Mouse (Mus musculus): Measurements from ENCODE around the gene Faf2. TPM values are rescaled to one million over a fixed set of nuclear protein-coding genes. Genes with fewer than 3 reads are reported as not detected.
"Not testable (repeated sequence)": the region's sequence is repeated elsewhere in the genome, so short reads cannot be mapped to it uniquely, and the experiment has no call there.

Faf2 gene
- total RNA-seq, 2 experiments from 2014 or later: 56.1 to 57.6 TPM

DNA sequence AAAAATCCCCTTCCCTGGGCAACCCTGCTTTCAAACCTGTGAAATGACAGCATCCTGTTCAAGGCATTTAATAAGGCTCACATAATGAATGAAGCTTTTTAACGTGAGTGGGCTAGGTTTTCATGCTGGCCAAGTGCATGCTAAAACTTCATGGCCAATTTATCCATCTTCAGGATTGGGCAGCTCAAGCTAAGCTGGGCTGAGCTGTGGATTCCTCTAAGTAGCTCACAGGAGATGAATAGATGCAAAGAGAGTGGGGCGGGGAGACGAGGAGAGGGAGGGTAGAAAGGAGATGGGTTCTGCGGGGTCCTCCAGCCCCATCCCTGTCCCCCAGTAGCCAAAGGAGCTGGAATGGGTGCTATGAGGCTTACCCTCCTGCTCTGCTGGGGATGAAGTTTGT is 17.4 kb upstream of the Faf2 start:
- DNase-seq (ENCODE audit: extremely low spot score in 1 of 2, low spot score in 1 of 2): no peak

DNA sequence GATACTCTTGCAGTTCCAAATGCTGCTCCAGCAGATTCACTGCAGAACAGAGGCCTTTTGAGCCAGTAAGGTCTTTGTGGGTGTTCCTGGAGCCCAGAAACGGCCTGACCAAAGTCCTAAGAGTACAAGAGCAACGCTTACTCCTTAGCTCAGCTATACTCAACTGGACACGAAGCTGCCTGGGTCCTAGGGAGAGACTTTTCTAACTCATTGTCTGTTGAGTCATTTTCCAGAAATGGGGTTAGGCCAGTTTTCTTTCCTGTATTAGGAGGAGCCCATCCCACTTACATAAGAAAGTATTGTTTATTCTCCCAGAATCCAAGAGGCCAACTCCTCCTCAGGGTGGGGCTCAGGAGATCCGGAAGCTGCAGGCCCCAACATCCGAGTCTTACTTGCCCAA is 16.2 kb upstream of the Faf2 start:
- no peak for DNase-seq (ENCODE audit: extremely low spot score in 1 of 2, low spot score in 1 of 2)

DNA sequence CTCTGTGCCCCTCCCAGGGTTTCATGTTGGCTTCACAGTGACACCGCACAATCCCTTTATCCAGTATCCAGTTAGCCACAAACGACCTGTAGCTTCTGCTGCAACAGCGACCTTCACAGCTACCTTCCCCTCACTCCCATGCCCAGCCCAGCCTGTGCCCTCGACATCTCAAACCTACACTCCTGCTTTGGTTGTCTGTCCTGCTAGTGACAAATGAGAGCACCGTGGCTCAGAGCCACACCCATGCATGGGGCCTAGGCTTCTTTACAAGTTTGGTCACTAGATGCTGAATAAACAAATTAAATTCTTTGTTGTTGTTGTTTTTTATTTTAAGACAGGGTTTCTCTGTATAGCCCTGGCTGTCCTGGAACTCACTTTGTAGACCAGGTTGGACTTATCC is 14.4 kb upstream of the Faf2 start:
- no peak for DNase-seq (ENCODE audit: extremely low spot score in 1 of 2, low spot score in 1 of 2)

DNA sequence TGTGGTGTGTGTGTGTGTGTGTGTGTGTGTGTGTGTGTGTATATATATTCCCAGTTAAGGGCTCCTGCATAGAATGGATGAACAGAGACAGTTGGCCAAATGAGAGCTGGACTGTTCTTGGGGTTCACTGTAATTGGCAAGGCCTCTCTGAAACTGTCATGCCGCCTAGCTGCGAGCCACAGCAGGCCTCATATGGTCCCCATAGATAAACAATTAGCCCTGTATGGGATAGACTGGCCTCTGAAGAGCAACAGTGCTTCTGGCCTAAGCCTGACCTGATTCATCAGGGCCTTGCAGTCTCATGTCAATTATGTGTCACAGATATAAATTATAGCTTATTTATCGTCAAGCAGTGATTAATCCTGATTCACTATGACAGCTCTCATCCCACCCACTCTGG is 13.6 kb upstream of the Faf2 start:
- DNase-seq (ENCODE audit: extremely low spot score in 1 of 2, low spot score in 1 of 2): no peak

DNA sequence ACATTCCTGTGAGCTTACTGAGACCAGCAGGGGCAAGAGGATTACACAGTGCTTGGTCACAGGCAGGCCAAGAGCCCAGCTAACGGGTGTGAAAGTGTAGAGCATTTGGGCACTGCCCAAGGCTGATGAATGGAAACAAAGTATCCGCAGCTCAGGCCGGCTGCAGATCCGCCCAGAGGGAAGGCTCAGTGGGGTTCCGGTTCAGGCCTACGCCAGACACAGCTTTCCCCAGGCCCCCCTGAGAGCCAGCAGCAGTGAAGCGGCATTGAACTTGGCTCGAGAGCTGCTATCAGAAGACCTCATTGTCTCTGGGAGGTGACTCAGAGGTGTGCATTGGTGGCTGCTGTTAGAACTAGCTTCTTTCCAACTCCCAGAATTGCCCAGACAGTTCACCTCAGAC is 12.9 kb upstream of the Faf2 start:
- DNase-seq (ENCODE audit: extremely low spot score in 1 of 2, low spot score in 1 of 2): no peak

DNA sequence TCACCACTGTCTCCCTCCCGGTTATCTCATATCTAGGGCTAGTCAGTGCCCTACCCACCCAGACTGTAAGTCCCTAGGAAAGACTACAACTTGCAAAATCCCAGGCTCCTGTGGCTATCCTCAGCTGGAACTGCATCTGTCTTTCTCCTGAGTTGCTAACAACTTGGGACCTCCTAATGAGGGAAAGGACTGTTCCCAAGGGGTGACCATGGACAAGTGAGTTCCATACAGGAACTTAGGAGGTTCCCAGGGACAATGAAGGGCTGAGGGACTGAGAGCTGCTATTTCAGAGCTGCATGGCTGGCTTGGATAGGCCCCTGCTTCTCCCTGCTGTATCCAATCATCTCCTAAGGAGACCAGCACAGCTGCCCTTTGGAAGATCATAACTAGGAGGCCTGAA is 12.3 kb upstream of the Faf2 start:
- no peak for DNase-seq (ENCODE audit: extremely low spot score in 1 of 2, low spot score in 1 of 2)

DNA sequence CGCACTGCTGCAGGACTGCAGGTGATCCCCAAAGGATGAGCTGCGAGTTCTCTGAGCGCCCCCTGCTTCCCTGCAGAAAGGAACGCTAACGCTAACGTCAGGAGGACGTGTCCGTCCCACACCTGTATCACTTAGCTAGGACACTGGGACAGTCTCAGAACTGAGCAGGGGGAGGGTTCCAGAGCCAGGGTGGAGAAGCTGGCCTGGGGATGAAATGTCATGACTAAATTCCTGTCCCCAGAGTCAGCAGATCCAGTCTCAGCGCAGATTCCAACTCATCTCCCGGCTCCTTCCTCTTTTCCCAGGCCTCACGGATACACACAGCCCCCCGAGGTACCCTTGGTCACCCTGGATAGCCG is 11.0 kb upstream of the Faf2 start:
- DNase-seq (ENCODE audit: extremely low spot score in 1 of 2, low spot score in 1 of 2): no peak

DNA sequence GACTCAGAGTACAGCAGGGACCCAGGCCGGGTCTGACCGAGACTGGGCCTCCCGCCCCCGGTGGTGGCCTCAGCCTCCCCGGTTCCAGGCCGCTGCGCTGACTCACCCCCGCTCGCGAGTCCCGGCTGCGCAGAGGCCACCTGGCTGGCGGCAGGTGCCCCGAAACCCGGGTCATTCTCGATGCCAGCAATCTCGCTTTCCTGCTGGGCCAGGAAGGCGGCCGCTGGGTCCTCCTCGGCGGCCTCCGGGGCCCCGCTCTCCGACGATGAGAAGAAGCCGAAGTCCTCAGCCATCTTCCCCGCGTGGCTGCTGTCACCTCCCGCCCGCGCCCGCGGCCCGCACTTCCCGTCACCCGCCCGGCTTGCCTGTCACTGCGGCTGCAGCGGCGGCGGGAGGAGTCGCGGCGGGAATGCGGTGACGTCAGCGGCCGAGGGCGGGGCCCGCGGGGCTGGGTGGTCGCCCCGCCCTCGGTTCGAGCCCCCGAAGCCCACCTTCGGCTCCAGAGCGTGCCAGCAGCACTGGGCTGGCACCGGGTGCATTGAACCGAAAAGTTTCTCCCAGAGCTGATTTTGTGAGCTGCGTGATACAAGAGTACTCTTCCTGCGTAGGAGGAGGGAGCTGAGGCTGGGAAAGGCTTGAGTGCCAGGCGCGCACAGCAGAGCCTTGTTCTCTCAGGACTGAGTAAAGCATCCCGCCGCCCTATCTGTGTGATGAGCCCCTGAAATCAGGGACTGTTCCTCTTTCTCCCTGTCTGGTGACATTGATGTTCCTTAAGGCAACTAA is 10.4 kb upstream of the Faf2 start, which contains the start of gene Cltb:
Gene Cltb, minus strand, starts transcription at position 373 of the 783 bp plus-strand sequence.
- peak; percentile 92 to 95 for DNase-seq (ENCODE audit: extremely low spot score in 1 of 2, low spot score in 1 of 2)

DNA sequence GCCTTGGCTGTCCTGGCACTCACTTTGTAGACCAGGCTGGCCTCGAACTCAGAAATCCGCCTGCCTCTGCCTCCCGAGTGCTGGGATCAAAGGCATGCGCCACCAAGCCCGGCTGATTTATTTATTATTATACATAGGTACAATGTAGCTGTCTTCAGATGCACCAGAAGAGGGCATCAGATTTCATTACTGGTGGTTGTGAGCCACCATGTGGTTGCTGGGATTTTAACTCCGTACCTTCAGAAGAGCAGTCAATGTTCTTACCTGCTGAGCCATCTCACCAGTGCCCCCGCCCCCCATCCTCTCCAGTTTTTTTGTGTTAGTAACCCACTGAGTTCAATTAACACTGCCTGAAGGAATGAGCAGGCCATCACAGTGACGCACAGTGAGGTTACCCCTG is 8.4 kb upstream of the Faf2 start:
- DNase-seq (ENCODE audit: extremely low spot score in 1 of 2, low spot score in 1 of 2): not testable (repeated sequence)

DNA sequence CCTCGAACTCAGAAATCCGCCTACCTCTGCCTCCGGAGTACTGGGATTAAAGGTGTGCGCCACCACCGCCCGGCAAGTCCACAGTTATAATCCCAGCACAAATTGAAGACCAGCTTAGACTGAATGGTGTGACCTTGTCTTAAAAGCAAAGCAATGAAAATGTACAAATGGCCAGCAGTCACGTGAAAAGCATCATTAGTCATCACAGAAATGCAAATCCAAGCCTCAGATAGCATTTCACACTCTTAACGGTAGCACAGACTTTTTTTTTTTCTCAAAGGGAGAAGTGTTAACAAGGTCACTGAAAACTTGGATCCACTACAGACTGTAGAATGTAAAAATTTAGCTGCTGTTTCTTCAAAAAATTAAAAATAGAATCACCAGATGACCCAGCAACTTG is 5.3 kb upstream of the Faf2 start:
- no peak for DNase-seq (ENCODE audit: extremely low spot score in 1 of 2, low spot score in 1 of 2)

DNA sequence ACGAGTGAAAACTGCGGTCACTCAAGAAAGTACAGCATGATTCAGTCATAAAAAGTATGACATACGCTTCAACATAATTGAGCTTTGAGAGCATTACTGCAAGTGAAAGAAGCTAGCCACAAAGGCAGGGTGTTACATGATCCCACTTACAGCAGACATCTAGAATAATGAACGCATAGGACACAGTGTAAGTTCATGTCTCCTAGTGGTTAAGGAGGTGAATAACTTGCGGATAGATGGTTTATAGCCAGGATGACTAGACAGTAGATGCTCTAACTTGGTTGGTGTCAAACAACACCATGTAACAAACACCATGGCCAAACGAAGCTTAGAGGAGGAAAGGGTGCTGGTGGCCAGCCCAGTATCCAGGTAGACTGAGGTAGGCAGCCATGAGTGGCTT is 4.6 kb upstream of the Faf2 start:
- no peak for DNase-seq (ENCODE audit: extremely low spot score in 1 of 2, low spot score in 1 of 2)

DNA sequence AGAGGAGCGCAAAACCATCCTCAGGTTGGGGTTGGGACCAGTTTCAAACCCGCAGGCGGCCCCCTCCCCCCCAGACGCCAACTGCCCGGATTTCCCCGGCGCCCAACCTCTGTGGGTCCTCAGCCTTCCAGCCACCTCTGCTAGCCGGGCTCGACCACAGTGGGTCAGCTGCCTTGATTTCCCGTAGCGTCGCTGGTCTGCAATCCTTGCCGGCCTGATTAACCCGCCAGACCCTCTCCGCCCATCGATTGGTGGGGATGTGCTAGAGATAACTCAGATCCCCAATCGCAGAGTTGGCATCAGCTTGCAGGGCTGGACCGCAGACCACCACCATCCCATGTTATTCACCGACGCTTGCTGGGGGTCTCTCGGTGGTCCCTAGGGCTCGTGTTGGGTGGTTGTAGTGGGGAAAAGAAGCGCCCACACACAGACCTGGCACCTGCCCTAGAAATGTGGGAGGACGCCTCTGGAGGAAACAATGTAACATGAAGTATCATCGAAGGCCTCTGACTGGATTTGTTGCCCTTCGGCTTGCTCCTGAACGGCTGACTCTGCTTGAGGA is 457 bp downstream of the Faf2 start:
- DNase-seq (ENCODE audit: extremely low spot score in 1 of 2, low spot score in 1 of 2): no peak

DNA sequence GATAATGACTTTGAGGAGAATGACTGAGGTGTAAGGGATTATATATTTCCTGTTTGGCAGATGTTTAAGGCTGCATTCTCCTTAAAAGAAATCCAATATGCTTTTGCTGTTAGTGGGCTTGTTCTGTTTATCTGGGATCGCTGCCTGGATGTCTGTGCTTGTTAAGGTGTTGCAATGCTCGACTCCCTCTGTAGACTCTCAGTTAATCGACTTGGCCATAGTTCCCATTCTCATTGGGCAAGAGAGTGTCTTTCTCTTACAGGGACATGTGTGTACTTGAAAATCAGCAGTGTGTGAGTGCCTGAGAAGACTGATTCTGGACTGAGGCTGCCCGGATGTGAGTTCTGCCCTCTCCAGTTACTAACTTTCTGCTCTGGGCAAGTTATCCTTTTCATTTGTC is 7.5 kb downstream of the Faf2 start:
- no peak for DNase-seq (ENCODE audit: extremely low spot score in 1 of 2, low spot score in 1 of 2)

DNA sequence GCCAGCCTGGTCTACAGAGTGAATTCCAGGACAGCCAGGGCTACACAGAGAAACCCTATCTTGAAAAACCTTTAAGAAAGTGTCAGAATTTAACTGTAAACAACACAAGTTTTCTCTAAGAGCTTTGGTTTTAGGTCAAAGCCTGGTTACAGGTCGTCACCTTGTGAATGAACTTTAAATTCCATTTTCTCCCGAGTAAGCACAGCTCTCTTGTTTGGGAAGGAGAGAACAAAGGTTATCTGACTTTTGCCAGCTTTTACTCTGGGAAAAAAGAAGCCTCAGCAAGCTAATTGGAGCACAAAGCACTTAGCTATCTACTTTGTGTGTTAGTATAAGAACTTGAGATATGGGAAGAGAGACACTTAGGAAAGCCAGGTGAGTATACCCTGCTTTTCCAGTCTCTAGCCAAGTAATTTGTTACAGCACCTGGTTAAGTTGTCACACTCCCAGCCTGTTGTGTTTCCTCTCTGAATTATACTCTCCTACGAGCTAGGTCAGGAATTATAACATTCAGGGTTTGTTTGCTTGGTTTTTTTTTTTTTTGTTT is 11.2 kb downstream of the Faf2 start:
- no peak for DNase-seq (ENCODE audit: extremely low spot score in 1 of 2, low spot score in 1 of 2)

DNA sequence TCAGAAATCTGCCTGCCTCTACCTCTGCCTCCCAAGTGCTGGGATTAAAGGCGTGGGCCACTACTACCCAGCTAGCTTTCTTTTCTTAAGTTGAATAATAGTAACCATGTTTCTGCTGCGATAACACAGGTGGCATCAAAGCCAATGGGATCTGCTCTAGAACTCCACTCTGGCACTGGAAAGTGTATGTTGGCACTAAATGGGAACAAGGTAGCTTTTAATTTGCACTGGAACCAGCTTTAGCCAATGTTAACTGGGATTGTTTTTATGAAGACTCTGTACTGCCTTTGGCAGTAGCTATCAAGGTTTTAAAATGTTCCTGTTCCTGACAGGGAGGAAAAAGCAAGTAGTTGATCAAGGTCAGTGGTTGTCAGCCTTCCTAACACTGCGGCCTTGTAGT is 13.4 kb downstream of the Faf2 start:
- no peak for DNase-seq (ENCODE audit: extremely low spot score in 1 of 2, low spot score in 1 of 2)

DNA sequence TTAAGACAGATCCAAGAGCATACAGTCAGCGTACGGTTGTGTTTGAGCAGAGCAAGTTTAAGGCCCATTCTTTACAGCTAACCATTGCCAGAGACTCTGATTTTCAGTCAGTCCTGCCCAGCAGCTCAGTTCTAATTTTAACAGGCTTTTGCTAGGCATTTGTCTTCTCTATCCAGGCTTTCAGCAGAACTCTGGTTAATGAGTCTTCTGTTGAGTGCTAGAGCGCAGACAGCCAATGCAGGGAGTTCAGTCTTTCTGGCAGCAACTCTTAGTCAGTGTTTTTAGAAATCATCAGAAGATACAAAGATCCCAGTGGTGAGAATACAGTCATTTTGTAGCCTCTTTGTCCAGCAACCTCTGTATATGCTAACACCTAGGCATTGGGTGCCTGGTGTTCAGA is 28.9 kb downstream of the Faf2 start:
- DNase-seq (ENCODE audit: extremely low spot score in 1 of 2, low spot score in 1 of 2): no peak

DNA sequence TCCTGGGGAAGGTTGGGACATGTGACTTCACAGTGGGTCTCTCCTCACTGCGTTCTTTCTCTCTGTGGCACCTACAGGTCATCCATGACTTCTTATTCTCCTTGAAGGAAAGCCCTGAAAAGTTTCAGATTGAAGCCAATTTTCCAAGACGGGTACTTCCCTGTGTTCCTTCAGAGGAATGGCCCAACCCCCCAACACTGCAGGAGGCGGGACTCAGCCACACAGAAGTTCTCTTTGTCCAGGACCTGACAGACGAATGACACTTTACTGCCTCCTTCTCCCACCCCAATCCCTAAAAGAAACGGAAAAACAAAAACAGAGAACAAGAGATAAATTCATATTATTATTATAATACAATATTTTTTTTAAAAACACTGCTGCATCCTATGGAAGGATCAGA is 39.3 kb downstream of the Faf2 start:
- no peak for DNase-seq (ENCODE audit: extremely low spot score in 1 of 2, low spot score in 1 of 2)

DNA sequence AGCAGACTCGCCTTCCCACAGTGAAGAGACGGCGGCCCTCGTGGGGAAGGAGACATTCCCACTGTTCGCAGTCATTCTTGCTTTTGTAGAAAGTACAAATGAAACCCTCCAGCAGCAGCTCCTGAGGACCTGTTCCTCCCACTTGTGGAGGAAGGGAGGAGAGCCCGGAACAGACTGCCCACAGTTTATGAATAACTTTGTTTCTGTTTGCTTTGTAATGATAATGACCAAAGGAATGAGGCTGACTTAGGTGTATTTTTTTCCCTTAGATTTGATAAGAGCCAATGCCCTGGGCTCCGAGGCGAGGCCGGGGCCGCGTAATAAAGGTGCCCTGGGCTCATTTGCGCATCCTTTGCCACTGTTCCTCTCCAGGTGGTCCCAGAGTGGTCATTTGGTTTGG is 39.8 kb downstream of the Faf2 start:
- no peak for DNase-seq (ENCODE audit: extremely low spot score in 1 of 2, low spot score in 1 of 2)

DNA sequence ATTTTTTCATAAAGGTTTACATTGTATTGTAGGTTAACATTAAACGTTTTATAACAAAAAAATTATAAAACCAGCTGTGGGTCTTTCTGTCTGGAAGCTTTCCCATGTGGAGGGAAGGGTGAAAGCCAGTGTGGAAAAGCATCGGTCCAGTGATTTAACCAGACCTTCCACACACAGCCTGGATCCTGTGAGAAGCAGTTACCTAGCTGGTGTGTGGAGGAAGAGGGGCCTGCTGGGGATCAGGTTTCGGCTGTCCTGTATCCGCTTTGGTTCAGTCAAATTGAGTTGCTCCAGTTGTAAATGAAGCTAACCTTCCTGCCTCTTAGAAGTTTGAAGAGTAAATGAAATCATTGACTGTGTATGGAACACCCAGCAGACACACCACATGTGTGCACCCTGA is 42.4 kb downstream of the Faf2 start:
- no peak for DNase-seq (ENCODE audit: extremely low spot score in 1 of 2, low spot score in 1 of 2)

DNA sequence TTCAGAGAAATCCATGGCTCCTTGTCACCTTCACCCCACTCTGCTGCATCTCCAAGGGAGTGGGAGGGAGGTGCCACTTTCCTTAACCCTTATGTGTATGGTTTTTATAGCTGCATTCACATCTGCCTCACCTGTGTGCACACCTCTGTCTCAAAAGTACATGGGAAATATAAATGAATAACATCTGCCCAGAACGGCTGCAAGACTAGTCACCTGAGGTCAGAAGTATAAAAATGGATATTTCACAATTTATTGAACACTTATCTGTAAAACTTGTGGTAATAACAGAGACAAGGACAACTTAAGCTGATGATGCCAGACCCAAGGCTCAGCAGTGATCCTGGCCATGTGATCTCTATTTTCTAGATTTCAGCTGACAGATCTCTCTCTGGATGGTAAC is 42.9 kb downstream of the Faf2 start:
- no peak for DNase-seq (ENCODE audit: extremely low spot score in 1 of 2, low spot score in 1 of 2)

DNA sequence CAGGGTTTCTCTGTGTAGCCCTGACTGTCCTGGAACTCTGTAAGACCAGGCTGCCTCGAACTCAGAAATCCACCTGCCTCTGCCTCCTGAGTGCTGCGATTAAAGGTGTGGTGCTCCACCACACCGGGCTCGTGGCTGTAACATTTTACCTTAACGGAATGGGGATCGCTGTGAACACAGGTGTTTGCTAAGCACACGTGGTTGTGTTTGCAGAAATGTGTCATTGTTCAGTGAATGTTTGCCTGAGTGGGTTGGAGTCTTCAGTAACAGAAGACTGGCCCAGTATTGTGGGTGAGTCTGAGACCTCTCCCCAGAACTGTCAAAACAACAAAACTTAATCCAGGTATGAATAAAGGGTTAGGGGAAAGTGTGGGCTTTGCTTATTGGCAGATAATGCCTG is 43.5 kb downstream of the Faf2 start:
- no peak for DNase-seq (ENCODE audit: extremely low spot score in 1 of 2, low spot score in 1 of 2)

DNA sequence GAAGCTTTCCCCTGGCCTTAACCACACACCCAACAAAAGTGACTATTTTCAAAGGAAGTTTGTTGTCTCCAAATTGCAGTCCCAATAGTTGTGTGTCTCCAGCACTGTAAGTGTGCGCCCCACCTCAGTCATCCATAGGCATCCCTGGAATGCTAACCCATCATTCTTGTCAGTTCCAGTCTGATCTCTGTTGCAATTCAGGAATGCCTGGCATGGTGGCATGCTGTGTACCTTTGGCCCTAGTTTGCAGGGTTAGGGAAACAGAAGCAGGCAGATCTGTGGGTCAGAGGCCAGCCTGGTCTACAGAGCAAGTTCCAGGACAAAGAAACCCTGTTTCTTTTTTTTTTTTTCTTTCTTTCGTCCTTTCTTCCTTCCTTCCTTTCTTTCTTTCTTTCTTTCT is 48.9 kb downstream of the Faf2 start:
- no peak for DNase-seq (ENCODE audit: extremely low spot score in 1 of 2, low spot score in 1 of 2)
